Mouse (Mus musculus) T-cell, adult 2 months (primary cell): ENCODE measurements around the gene Olfr1009.
"Not testable (repeated sequence)": the region's sequence is repeated elsewhere in the genome, so short reads cannot be mapped to it uniquely, and the experiment has no call there.

Source experiments
- DNase-seq: peaks from one replicate; pipeline ENCODE4 v3.0.0; 2022; ENCODE audit warnings: low spot score

Olfr1009 gene

DNA sequence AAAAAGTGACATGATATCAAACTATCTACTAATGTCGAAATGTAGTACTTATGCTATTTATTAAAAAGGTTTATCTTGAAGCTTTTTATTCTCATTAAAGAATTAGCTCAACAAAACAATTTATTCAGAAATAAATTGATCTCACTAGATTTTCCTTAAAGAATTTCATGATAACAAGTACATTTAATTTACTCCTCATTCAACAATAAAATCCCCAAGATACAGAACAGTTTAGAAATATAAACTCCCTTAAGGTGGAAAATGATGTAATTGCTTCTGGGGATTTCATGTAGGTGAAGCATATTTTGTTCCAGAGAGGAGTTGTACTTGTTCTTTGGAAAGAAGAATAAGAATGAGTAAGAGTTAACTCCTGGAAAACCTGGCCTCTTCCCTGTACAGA is at the start of gene Olfr1009:
Olfr1009 (plus strand) TSS at position 301 of the 400 bp plus-strand sequence.
- DNase-seq: no peak

DNA sequence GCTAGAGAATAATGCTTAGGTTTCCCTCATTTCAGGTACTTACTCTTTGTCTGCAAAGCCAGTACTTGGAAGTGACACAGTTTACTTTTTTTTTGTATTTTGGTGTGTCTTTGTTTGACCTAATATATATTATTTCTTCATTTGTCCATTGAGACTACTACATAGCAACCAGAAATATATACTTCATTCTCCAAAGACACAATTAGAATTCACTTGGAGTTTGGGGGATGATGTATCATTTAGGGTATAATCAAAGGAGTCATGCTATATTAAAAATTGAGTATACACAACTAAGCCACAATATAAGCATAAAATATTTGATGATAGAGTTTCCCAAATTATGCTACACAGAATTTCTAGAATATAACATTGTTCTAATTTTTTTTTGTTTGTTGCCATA is 36.6 kb upstream of the Olfr1009 start, which contains the start of gene Olfr1006:
Olfr1006 (minus strand) TSS at position 101 of the 400 bp plus-strand sequence.
- DNase-seq: no peak

DNA sequence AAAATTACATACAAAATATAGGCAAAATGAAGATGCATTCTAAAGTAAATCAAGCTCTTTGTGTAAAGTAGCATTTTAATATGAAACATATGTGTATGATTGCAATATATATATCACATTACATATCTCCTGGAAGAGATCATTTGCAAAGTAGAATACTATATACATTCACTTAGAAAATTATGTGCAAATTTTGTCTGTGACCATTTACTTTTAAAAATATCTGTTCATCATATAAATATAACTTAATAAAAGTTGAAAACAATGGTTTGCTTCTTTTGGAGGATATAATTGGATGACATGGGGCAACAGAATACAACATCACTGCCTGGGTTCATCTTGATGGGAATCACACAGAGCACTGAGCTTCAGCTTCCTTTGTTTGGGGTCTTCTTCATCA is 26.1 kb upstream of the Olfr1009 start, which contains the start of gene Olfr1008:
Olfr1008 (plus strand) TSS at position 301 of the 400 bp plus-strand sequence.
- no peak for DNase-seq

DNA sequence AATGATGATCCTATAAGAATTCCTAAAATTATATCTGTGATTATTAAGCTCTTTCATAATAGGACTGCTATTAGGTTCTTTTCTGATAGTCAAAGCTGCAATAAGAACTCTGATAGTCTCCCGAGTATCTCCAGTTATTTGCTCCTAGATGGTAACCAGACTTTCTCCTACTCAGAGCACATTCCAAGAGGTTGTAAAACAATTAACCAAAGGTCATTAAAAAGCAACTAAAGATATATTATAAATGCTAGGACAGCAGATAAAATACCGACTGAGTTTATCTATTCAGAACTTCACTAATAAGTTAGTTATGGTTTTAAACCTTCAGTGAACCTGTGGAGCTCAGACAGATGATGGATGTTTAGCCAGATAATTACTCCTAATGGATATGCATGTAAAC is 4.5 kb upstream of the Olfr1009 start:
- not testable (repeated sequence) for DNase-seq

DNA sequence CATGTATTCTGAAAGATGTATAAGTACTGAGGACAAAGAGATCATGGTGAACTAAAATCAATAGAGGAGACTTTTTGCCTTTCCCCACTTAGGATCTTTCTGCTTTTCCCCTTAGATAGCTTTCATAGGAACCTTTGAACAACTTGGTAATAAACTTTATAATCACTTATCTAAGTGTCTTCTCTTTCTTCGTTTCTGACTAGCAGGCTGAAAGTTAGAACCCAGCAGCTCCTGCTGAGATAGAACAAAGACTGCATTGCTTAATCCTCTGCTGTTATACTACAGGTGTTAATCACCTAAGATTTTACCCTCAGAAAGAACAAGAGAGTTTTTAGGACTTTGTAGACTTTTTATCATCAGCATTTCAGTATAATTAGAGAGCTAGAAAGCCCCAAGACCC is 4.1 kb upstream of the Olfr1009 start:
- DNase-seq: no peak

DNA sequence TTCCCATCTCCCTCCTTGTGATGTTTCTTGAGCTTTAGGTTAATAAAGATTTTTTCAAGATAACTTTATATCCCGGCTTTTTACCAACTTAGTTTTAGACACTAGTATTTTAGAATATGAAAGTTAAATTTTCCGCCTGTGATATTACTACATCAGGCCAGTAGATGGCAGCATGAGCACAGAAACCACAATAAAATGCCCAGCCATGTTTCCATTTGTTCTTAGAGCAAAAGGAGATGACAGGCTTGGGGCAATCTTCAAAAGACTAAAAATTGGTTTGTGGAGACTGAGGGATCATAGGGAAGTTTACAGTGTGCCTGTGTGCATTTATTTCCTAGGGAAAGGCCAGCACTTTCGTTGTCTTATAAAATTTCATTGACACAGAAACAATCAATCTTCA is 10.6 kb downstream of the Olfr1009 start:
- DNase-seq: no peak

DNA sequence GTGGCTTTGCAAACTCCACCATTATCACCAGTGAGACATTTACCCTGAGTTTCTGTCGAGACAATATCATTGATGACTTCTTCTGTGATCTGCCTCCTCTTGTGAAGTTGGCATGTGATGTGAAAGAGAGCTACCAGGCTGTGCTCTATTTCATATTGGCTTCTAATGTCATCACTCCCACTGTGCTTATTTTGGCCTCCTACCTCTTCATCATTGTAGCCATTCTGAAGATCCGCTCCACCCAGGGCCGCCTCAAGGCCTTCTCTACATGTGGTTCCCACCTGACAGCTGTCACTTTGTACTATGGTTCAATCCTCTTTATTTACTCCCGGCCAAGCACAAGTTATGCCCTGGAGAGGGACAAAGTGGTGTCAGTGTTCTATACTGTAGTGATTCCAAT is 38.6 kb downstream of the Olfr1009 start:
- no peak for DNase-seq

DNA sequence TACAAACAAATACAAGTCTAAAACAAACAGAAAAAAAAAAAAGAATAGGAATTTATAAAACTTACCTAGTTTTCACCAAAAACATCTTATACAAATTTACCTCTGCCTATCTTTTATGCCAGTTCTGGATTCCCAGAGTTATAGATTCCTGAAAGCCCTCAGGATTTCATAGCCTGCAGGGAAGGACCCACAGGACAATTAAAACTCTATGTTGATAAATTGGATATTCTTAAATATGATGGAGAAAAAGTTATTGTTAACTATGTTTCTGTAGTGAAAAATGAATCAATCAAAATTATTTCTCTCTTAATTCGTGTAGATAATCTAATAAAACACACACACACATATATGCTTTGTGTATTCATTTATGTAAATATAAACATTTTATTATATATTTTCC is 47.4 kb downstream of the Olfr1009 start, which contains the start of gene Olfr1012:
Olfr1012 (minus strand) TSS at position 101 of the 400 bp plus-strand sequence.
- DNase-seq: no peak

DNA sequence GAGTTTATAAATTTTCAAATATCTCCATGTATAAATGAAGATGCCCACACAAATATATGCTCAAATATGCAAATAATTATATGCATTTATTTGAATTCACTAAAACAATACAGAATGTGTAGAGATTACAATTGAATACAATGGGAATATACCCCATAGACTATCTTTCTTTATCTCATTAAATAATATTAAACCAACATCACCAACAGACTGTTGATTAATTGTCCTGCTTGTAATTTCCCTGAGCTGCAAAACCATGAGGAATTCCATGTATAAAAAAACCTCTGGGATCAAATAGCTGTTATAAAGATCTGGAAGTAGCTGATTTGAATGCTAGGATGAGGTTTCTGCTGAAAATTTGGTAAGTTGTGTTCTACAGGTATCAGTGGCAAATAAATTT is 51.6 kb downstream of the Olfr1009 start, which contains the start of gene Olfr1013:
Olfr1013 (plus strand) TSS at position 301 of the 400 bp plus-strand sequence.
- DNase-seq: no peak

DNA sequence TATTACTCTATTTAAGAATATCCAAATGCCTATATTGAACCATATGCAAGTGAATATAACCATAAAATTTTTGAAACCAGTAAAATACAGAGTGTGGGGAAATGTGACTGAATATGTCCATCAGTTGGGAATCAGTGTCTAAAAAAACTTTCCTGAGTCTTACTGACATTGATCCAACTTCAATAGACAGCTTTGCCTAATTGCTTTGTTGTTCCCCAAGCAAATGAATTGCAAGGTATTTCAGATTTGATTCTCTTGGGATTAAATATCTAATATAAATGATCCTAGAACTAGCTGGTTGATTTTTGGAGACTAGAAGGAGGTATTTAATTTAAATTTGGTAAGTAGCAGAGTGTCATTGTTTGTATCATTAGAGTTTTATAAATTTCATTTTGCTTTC is 57.2 kb downstream of the Olfr1009 start, which contains the start of gene Olfr1014:
Olfr1014 (plus strand) TSS at position 301 of the 400 bp plus-strand sequence.
- no peak for DNase-seq
